Mouse (Mus musculus) 3134 (cell line): ENCODE data around the gene Dnah5.
A peak's percentile ranks its signal among the peaks of the same experiment; 100 is the strongest.

Experiments
- DNase-seq: peaks from one replicate; pipeline ENCODE4 v3.0.0-alpha.2; 2011; ENCODE audit warnings: low spot score; ENCODE audit not compliant: insufficient read length; ENCODE audit errors: extremely low read depth

Dnah5 gene

DNA sequence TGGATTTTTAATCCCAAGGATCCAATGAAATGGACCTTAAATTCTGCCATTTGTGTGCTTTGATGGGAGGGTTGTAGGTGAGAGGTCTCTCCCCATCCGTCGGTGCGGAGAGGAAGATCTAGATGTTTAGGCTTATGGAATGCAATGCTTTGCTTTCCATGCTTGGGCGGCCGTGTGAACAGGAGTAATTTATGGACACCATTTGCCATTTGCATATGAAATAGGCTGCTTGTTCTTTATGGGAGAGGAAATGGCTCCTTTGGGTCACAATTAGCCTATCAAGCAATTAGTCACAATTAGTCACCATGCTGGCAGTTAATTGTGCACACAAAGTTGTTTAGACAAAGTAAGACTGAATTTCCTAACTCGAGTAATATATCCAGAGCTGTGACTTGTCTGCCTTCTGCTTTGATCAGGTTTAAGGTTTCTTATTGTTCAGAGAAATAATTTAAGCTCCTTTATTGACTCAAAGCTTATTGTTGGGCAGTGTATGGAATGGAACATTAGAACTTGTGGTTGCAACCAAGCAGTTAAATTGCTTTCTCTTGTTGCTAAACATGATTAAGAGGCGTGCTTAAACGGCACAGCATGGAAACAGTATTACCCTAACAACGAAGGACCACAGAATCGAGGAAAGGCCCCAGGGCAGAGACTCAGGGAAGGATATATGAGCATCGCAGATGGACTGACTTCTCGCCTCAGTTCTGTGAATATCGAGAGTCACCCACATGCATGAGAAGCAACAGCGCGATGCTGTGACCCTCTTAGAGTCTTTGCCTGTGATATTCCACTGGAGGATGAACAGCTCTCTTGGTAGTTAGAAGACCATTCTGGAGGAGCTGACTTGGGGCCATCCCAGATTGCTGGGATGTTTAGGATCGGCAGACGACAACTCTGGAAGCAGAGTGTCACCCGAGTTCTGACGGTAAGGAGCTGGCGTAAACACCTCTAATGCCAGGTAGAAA lies at the start of gene Dnah5:
Gene Dnah5, plus strand, starts transcription at position 642 of the 965 bp plus-strand sequence.
- DNase-seq = no peak

DNA sequence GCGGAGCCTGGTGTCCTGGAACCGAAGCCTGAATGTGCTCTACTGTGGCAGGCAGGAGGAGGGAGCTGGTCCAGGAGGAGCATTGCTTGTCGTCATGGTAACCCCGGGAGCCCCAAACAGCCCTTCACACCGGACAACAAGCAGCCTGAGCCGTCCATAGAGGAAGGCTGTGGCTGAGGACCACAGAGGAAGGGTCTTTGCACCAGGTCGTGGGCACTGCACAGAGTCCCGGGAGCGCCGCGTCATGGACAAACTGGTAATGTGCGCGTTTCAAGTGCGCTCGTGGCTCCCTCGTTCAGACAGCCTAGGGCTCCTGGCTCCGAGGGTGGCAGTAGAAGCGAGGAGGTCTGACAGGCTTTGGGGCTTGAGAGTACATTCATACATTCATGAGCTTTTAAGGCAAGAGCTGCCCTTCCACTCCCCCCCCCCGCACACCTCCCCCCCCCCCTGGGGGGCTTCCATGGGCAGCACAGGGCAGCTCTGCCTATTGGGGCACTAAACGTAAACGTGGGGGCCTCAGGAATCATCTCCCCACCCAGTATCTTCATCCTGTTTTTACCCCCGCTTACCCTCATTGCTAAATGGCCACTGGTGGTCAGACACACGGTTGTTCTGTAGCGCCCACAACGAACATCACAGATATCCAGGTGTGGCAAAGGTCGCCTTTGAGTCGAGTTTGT lies 48.6 kb upstream of the Dnah5 start:
- DNase-seq = peak; percentile 13

DNA sequence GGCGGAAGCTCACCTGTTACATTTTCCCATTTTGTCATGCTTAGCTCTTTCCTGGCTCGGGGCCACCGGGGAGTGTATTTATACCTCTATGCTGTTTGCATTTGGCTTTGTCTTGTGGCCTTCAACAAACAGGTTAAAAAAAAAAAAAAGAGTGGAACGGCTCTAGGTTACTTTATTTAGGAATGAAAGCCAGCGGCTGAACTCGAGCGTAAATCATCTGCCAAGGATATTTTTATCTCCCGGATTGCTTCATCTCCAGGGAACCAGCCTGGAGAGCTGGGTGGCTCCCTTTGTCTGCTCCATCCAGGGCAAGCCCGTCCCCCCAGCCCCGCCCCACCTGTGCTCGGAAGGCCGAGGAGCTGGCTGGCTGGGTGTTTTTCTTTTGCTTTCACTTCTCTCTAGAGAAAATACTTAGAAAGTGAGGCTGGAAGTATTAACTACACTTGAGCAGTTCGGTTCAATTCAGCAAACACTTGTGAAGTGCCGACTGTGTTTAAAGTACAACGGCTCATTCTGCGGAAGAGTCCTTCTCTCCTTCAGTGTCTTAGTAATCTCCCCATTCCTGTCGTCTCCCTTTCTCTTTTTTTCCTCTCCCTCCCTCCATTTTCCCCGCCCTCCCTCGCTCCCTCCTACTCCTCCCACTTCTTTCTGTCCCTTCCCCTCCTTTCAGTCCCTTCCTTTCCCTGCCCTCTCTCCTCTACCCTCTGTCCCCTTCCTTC lies 44.6 kb upstream of the Dnah5 start:
- peak; percentile 81 for DNase-seq

DNA sequence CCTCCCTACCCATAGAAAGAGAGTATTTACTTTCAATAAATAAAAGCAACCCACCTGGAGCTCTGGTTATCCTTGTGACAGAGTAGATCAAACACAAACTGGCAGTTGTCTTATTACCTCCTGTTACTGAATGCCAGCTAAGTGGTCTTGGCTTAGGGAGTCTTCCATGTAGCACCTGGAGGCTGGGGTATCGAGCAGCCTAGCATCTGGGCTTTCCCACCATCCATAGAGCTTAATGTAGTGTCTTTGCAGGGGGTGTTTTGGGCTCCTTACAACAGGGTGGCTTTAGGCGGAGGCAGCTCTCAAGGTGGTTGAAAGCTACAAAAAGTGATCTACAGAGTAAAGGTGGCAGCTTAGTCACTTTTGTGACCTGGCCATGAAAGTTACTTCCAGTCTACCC lies 41.3 kb upstream of the Dnah5 start:
- no peak for DNase-seq

DNA sequence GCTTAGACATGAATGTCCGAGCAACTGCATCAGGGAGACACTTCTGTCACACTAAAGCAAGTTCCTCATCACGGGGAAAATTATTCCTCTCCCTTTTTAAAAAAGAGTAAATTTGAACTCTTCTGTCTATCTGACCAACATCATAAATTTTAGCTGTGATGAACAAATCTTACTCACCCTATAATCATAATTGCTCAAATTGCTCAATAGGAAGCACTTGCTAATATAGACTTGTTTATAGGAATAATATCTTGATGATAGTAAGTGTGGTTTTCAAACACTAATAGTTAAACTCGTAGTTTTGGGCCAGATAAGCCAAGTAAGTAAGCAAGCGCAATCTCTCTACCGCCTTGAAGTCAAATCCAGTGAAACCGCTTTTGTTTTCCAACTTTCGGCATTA lies 38.3 kb upstream of the Dnah5 start:
- no peak for DNase-seq

DNA sequence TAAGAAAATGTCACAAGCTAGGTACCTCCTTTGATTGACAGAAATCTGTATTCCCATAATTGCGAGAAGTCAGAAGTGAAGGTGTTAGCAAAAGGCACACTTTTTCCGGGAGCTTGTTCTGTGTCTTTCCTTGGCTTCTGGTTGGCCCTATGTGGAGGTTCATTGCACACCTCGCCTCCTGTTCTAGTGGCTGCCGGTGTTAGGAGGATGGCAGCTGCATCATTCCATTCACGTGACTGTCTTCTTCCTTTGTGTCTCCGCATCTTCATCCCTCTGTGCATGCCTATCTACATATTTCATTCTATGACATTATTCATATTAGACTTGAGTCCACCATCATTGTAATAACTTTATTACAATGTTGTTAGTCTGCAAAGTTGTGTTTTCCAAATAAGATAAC lies 37.5 kb upstream of the Dnah5 start:
- DNase-seq = no peak

DNA sequence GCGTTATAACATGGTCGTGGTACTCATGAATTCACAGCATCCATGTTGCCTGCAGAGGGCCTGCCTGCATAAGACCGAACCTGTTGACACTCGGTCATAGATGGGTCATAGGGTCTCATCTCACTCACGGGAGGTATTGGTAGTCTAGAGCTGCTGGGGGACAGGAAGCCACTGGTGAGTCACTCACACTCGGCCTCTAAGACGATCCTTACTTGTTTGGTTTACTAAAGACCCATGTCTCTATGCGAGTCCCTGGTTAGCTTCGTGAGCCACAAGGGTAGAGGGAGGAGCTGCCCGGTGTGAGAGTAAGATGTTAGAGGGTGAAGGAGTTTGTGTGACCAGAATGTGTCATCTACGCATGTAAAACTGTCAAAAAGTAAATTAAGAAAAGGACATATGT lies 24.6 kb upstream of the Dnah5 start:
- no peak for DNase-seq

DNA sequence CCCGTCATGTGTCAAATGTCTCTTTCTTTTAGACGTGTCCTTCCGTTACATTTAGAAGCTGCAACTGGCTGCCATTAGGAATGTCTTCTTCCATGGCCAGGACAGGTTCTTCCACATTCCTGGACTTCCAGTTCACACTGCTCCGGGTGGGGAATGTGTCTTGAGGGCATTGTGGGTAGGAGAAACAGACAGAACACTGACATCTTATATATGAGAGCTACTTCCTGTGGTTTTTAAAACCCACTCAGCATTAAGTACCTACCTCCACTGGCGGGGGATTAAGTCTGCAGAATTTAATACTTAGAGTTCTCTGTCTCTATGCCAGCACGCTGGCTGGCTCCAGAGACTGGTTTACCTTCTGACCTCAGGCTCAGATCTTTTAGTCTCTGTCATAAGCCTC lies 24.0 kb upstream of the Dnah5 start:
- no peak for DNase-seq

DNA sequence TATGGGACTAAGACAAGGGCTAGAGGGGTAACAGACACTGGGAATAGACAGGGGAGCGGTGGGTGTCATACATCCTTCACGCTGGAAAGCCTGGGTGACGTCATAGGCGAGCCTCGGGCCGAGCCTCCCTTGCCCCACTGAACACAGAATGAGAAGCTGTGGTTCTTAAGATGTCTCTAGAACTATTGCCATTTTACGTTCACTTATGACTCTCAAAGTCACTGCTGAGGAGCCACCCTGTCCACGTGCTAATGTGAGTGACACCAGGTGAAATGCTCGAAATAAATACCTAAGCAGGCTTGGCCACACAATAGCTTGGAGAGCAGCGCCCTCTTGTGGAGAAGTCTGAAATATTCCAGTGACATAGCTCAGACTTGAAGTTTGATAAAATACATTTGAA lies 21.7 kb upstream of the Dnah5 start:
- peak; percentile 21 for DNase-seq

DNA sequence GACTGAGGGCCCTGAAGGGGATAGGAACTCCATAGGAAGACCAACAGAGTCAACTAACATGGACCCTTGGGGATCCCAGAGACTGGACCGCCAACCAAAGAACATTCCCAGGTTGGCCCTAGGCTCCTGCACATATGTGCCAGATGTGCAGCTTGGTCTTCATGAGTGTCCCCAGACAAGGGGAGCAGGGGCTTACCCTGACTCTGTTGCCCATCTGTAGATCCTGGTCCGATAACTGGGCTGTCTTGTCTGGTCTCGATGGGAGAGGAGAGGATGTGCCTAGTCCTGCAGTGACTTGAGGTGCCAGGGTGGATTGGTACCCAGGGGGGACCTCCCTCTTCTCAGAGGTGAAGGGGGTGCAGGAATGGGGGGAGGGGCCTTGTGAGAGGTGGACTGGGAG lies 21.0 kb upstream of the Dnah5 start:
- DNase-seq = no peak

DNA sequence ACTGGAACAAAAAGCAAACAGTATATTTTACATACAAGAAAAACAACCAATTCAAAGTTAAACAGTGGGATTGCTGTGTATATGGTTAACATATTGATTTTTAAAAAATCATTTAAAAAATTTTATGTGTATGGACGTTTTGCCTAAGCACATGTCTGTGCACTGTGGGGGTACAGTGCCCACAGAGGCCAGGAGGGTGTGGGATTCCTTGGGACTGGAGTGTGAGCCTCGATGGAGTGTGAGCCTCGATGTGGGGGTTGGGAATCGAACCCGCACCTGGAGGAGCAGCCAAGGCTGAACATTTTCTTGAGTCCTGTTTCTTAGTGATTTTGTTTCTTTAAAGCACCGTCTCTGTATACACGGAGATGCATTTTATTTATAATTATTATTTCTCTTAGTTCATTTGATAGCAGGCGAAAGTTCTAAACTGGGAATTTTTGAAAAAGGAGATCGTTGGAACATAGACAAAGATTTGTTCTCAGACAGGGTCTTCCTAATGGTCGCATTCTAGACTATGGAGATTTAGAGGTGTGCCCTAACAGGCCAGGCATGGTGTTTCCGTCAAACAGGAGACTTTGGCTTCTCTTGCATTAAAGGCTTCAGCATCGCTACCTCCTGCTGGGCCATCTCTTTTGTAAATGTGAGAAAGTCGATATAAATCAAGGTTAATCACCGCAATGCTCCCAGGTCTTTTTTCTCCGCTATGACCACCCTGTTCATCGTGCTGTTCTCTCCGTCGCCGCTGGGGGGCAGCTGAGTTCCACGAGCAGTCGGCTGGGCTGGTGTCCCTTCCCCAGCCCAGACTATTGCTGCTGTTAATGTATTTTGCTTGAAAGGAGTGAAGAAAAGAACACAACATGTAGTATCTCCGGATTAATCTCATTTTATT lies 15.8 kb upstream of the Dnah5 start:
- peak; percentile 19 for DNase-seq

DNA sequence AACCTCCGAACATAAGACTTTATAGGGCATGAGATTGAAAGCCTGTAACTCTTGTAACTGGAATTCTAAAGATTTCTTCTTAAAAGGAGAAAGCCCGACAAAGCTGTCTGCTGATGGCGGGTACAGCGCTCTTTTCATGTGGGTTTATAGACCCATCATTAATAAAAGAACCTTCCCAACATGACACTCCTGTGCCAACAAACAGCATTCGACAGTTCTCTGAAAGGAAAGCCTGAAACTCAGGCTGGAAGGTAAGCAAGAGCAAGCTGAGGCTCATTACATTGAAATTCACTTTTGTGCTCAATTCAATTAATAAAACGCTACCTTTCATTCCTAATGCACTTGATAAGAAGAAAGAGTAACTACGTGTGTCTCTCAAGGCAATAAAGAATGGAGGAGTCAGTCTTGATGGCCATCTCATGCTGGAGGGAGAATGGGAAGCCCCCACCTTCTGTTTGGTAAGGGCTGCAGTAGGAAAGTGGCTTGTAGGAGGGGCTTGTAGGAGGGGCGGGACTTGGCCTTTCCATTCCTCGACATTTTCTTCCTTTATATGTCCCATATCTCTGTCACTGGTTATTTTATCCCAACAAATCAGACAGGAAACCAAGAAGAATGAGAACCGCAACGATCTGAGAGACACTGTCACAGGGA lies 15.1 kb upstream of the Dnah5 start:
- no peak for DNase-seq

DNA sequence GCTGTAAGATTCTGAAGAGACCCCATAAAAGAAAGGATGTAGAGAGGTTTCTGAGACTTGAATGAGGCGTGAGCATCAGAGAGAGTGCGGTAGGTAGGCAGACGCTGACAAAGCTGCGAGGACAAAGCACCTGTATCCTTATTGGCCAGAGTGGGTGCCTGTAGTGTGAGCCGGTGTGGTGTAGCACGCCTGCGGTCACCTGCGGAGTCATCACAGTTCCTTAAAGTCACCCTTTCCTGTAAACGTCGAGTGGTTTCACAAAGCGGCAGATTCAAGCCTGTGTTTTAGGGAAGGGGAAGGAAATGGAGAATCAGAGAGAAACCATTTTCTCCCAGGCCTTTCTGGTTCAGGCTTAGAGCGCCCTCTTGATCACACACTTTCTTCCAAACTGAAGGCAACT lies 13.9 kb upstream of the Dnah5 start:
- DNase-seq = no peak

DNA sequence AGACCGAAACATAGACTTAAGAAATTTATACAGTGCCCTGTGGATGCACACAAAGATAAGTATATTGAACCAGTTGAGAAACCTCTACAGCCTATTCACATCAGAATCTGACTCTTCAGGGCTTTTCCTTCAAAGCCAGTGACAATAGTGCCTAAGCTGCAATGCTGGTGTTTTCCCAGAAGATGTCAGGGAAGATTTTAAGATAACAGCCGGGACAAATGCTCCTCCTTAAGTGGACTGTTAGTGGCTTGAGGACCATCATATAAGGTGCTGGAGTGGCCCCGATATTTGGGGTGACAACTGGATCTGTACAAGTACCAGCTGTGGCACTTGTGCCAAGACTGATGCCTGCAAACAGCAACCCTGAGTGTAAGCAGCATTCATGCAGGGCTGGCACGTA lies 4.9 kb upstream of the Dnah5 start:
- DNase-seq = no peak

DNA sequence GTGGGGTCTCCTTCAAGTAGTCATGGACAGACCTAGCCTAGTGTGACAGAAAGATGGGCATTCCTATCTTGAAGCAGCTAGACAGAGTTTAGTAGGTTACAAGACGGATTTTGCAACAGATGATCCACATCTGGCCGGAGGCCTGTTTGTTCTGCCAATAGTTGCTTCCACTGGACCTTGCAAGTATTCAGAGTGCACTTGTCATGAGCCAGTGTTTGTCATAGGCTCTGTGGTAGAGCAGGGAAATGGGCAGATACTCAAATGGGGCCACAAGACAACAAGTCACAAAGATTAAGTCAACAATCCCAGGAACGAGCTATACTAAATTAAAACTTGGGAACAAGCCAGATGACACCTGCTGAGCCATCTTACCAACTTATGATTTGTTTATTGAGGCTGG lies 1.1 kb downstream of the Dnah5 start:
- no peak for DNase-seq

DNA sequence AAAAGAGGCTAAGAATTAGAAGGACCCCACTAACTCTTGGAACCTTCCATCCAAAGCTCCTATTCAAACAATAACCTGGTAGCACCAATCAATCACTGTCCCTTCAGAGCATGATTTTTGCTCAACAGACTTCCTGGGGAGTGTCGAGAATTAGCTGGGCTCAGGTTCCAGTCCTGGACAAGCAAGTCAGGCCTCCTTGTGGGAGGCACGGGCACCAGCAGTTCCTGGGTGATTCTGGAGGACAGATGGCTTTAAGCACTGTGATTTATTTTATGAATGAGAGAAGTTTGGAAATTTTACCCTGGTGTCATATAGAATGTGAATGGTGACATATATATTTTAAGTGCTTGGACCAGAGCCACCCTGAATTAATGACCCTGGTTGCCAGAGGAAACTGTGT lies 4.0 kb downstream of the Dnah5 start:
- no peak for DNase-seq

DNA sequence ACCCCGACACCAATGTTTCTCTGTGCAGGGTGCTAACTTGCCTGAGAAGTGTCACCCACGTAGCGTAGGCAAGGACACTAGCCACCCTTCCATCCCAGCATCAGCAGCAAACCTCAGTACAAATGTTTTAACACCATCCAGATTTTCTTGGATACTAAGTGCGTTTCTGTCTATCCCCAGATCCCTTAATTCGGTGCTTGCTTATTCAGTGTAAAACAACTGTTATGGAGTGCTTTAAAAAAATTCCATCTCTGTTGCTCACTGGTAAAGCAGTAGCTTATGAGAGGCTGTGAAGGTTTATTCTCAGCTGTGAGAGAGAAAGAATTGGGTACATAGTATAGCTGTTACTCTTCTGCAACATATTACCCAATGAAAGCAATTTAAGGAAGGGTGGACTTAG lies 9.5 kb downstream of the Dnah5 start:
- no peak for DNase-seq

DNA sequence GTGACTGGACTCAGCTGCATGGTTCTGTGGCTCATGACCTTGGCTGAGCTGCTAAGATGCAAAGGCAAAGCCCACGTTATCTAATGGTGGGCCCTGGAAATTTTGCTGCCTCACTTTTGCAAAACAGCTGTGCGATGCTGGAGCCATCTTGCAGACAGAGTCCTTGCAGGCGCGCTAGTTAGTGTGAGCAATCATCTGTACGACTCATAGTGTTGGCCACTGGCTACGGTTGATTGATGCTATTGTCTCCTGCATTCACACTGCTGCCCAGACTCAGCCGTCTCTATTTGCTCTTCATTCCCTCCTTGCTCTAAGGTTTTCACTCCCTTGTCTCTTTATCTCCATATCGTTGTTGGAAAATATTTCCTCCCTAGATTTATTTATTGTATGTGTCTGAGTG lies 12.8 kb downstream of the Dnah5 start:
- no peak for DNase-seq

DNA sequence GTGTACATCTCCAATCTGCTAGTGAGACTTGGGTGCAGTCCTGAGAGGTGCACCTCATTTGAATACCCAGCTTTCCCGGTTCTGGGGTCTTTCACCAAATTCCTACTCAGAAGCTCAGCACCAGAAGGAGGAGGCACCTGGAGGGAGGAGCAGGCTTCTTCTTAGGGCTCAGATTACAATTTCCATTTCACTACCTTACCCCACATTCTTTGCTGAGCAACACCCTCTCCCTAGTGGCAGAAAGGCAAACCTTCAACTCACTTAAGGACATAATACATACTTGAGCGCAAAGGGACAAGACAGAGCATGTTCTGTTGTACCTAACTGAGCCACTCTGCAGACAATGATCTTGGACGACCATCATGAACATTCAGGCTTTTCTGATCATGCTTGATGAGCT lies 23.8 kb downstream of the Dnah5 start:
- no peak for DNase-seq

DNA sequence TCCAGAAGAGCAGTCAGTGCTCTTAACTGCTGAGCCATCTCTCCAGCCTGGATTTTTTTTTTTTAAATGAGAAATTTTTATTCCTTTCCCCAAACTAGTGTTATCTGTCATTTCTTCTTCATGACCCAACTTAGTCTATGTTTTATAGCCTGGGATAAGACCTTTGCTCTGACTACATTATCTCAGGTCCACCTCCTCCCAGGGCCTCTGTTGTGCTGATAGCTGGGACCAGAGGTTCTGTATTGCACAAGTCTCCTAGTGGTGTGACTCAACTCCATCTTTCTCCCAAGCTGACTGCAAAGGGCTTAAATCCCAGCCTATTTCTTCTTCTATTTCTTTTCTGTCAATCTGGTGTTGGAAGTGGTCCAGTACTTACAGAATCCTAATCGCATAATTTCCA lies 56.7 kb downstream of the Dnah5 start:
- no peak for DNase-seq
